Comparison of ENCODE assay signal across 19 mouse cellular contexts in genomic region chr11:70381330-70381729, GRCm38 (mm10). TPM values are rescaled to one million over a fixed set of nuclear protein-coding genes. Genes with fewer than 3 reads are reported as not detected.
"Had no signal": no experiment of that assay in that cellular context is flagged by ENCODE, and none has a peak within 500 bp of the region (broad histone marks: within the 10 kb centered on the region; RNA-seq: fewer than 3 reads in every experiment).

No protein-coding gene starts in this region.

- DNase-seq: lung, adult 18-20 months; lung, embryonic 14.5 days; lung, postnatal 10 days; lung, postnatal 4 days; right cerebral cortex, postnatal 14 days; spleen, adult 18-20 months; thymus, adult 18-20 months; thymus, postnatal 14 days; thymus, postnatal 36 days had no signal

- H3K4me3 ChIP-seq: megakaryocyte, embryonic 14.5 days; midbrain, embryonic 13.5 days; midbrain, embryonic 15.5 days; neural tube, embryonic 12.5 days had no signal

- H3K4me1 ChIP-seq: megakaryocyte, embryonic 14.5 days; midbrain, embryonic 13.5 days; midbrain, embryonic 15.5 days; neural tube, embryonic 12.5 days had no signal

- ATAC-seq: midbrain, embryonic 13.5 days; midbrain, embryonic 15.5 days had no signal

- H3K27ac ChIP-seq: midbrain, embryonic 13.5 days; midbrain, embryonic 15.5 days; neural tube, embryonic 12.5 days had no signal

RNA-seq across cellular contexts. Expression of gene Alox15, which starts 29.5 kb away (rescaled TPM):
- total RNA-seq: midbrain, postnatal 0 days had no signal
- polyA plus RNA-seq: midbrain, embryonic 13.5 days; neural tube, embryonic 14.5 days had no signal

RNA-seq across cellular contexts. Expression of gene Alox12e, which starts 58.9 kb away (rescaled TPM):
- total RNA-seq: monocyte, adult 5-6 weeks had no signal
- polyA plus RNA-seq: lung, embryonic 14.5 days; midbrain, embryonic 11.5 days; neural tube, embryonic 12.5 days; neural tube, embryonic 14.5 days; stomach, embryonic 14.5 days; stomach, embryonic 16.5 days had no signal
